ENCODE assay signal across 24 mouse cellular contexts in the genomic region with DNA sequence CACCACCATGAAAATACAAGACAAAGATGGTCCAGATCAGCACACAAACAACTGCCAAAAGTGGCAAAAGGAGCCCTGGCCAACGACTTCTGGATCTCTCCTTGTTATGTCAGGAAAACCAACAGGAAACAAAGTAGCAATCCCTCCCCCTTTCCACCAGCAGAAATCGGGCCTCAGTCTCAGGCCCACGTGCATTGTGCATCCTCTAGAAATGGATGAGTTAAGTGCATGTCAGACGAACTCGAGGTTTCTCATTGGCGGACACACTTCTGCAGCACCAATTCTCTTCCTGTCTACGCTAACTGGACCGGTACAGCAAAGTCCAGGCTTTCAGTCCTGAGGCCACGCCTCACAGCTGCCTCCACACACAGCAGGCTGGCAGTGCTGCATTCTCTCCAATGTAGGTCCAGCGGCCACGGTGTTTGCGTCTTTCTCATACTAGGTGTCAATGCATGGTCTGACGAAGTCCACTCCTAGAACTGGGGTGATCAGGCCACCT. TPM values are rescaled to one million over a fixed set of nuclear protein-coding genes. Genes with fewer than 3 reads are reported as not detected.
DNase-seq lines count a peak whose midpoint lies in the region; ATAC-seq and TF ChIP-seq lines count a peak whose summit lies in the region.
"Had no signal": no experiment of that assay in that cellular context is flagged by ENCODE, and none has a peak within 500 bp of the region (broad histone marks: within the 10 kb centered on the region; RNA-seq: fewer than 3 reads in every experiment).

No protein-coding gene starts in this region.

- ATAC-seq in hindbrain, embryonic 15.5 days (ENCODE audit: low FRiP score, low read depth): no peak
- no peak for ATAC-seq in liver, embryonic 12.5 days
- ATAC-seq in liver, postnatal 0 days: no peak
- ATAC-seq: forebrain, embryonic 13.5 days; Patski had no signal

- H3K4me3 ChIP-seq in heart, embryonic 10.5 days: no peak overlapping the region
- H3K4me3 ChIP-seq in hindbrain, embryonic 15.5 days: no peak overlapping the region
- H3K4me3 ChIP-seq in hindbrain, embryonic 10.5 days: no peak overlapping the region
- no peak overlapping the region for H3K4me3 ChIP-seq in liver, embryonic 12.5 days
- H3K4me3 ChIP-seq in liver, postnatal 0 days (ENCODE audit: low read depth, low read length): no peak overlapping the region
- H3K4me3 ChIP-seq: forebrain, embryonic 13.5 days; midbrain, embryonic 10.5 days; neural tube, embryonic 15.5 days had no signal

- H3K27me3 ChIP-seq in heart, embryonic 10.5 days (ENCODE audit: insufficient read depth, poor library complexity, severe bottlenecking): no peaks in the 10 kb centered on the region
- no peaks in the 10 kb centered on the region for H3K27me3 ChIP-seq in hindbrain, embryonic 15.5 days
- H3K27me3 ChIP-seq in hindbrain, embryonic 10.5 days (ENCODE audit: insufficient read depth, poor library complexity, severe bottlenecking): no peaks in the 10 kb centered on the region
- no peaks in the 10 kb centered on the region for H3K27me3 ChIP-seq in liver, embryonic 12.5 days (replicated peaks)
- H3K27me3 ChIP-seq in liver, postnatal 0 days (ENCODE audit: insufficient read depth, low read length): no peaks in the 10 kb centered on the region
- H3K27me3 ChIP-seq: CH12.LX; forebrain, embryonic 13.5 days; neural tube, embryonic 15.5 days; Patski had no signal

- peaks cover 71% of the 10 kb centered on the region for H3K36me3 ChIP-seq in heart, embryonic 10.5 days
- H3K36me3 ChIP-seq in hindbrain, embryonic 15.5 days: peaks cover 36% of the 10 kb centered on the region
- peaks cover 74% of the 10 kb centered on the region for H3K36me3 ChIP-seq in hindbrain, embryonic 10.5 days
- H3K36me3 ChIP-seq in liver, embryonic 12.5 days: peaks cover 53% of the 10 kb centered on the region
- H3K36me3 ChIP-seq in liver, postnatal 0 days (replicated peaks; ENCODE audit: insufficient read depth, low read length): peaks cover 18% of the 10 kb centered on the region

- TF ChIP-seq EP300 in liver, postnatal 0 days (IDR thresholded peaks at IDR 0.05; ENCODE audit: low read depth): no peak

- H3K9ac ChIP-seq in hindbrain, embryonic 15.5 days: no peak overlapping the region
- no peak overlapping the region for H3K9ac ChIP-seq in liver, embryonic 12.5 days
- no peak overlapping the region for H3K9ac ChIP-seq in liver, postnatal 0 days (replicated peaks)
- H3K9ac ChIP-seq: forebrain, embryonic 13.5 days; hindbrain, embryonic 14.5 days; neural tube, embryonic 15.5 days had no signal

- no peak for DNase-seq in heart, embryonic 10.5 days (ENCODE audit: low spot score)
- DNase-seq in heart, postnatal 4 days: no peak
- DNase-seq in hindbrain, embryonic 10.5 days (ENCODE audit: low spot score): no peak
- DNase-seq in liver, postnatal 0 days: no peak
- DNase-seq in thymus, postnatal 36 days: no peak
- DNase-seq: adrenal gland, postnatal 36 days; B cell, adult 2 months; cerebellum, adult 9-10 months; kidney, adult 18-20 months; kidney, postnatal 10 days; left cerebral cortex, postnatal 4 days; lung, adult 18-20 months; lung, postnatal 10 days; right cerebral cortex, adult 18-20 months; right cerebral cortex, postnatal 4 days had no signal

- peaks cover 57% of the 10 kb centered on the region for H3K4me1 ChIP-seq in heart, embryonic 10.5 days
- H3K4me1 ChIP-seq in hindbrain, embryonic 15.5 days (replicated peaks): peaks cover 18% of the 10 kb centered on the region
- H3K4me1 ChIP-seq in hindbrain, embryonic 10.5 days (replicated peaks): peaks cover 33% of the 10 kb centered on the region
- peaks cover 58% of the 10 kb centered on the region for H3K4me1 ChIP-seq in liver, embryonic 12.5 days
- peaks cover 21% of the 10 kb centered on the region for H3K4me1 ChIP-seq in liver, postnatal 0 days (ENCODE audit: insufficient read depth)

- 86% methylated on average over 13 of the region's 13 CpGs for whole genome bisulfite sequencing in heart, embryonic 10.5 days
- WGBS in hindbrain, embryonic 15.5 days: 84% methylated on average over 13 of the region's 13 CpGs
- WGBS in hindbrain, embryonic 10.5 days: 91% methylated on average over 13 of the region's 13 CpGs
- WGBS in liver, embryonic 12.5 days (ENCODE audit: insufficient replicate concordance): 73% methylated on average over 13 of the region's 13 CpGs
- WGBS in liver, postnatal 0 days (ENCODE audit: insufficient replicate concordance): 78% methylated on average over 13 of the region's 13 CpGs

- no peaks in the 10 kb centered on the region for H3K9me3 ChIP-seq in heart, embryonic 10.5 days
- H3K9me3 ChIP-seq in hindbrain, embryonic 15.5 days: no peaks in the 10 kb centered on the region
- no peaks in the 10 kb centered on the region for H3K9me3 ChIP-seq in hindbrain, embryonic 10.5 days
- no peaks in the 10 kb centered on the region for H3K9me3 ChIP-seq in liver, embryonic 12.5 days (replicated peaks)
- H3K9me3 ChIP-seq in liver, postnatal 0 days (ENCODE audit: low read length): no peaks in the 10 kb centered on the region
- H3K9me3 ChIP-seq: forebrain, embryonic 13.5 days; G1E; midbrain, embryonic 10.5 days; neural tube, embryonic 15.5 days had no signal

- no peak for TF ChIP-seq CTCF in liver, postnatal 0 days (IDR thresholded peaks at IDR 0.05; ENCODE audit: low read depth)

- H3K27ac ChIP-seq in heart, embryonic 10.5 days: peak overlapping the region; percentile 98; the same call in 1 of the 2 replicates
- 0 out of 2 replicates have a peak overlapping the region, but pooled peaks have one; percentile 2 for H3K27ac ChIP-seq in hindbrain, embryonic 15.5 days (replicated peaks)
- H3K27ac ChIP-seq in hindbrain, embryonic 10.5 days: no peak overlapping the region
- 0 out of 2 replicates have a peak overlapping the region, but pooled peaks have one; percentile 94 for H3K27ac ChIP-seq in liver, embryonic 12.5 days
- H3K27ac ChIP-seq in liver, postnatal 0 days (ENCODE audit: low read depth): no peak overlapping the region
- H3K27ac ChIP-seq: forebrain, embryonic 13.5 days; hindbrain, embryonic 14.5 days; midbrain, embryonic 10.5 days had no signal

- no peak overlapping the region for H3K4me2 ChIP-seq in hindbrain, embryonic 15.5 days
- H3K4me2 ChIP-seq in liver, embryonic 12.5 days: no peak overlapping the region
- no peak overlapping the region for H3K4me2 ChIP-seq in liver, postnatal 0 days (ENCODE audit: low read depth, low read length)
- H3K4me2 ChIP-seq: forebrain, embryonic 13.5 days; hindbrain, embryonic 14.5 days; neural tube, embryonic 15.5 days had no signal

RNA-seq across cellular contexts. Expression of a gene that starts 1.6 kb away (rescaled TPM):
- polyA plus RNA-seq in heart, embryonic 10.5 days (2016; fragmentation: Nextera tagmentation; extraction: Ambion mirVana): 17.5 and 19.7 TPM in 2 replicates
- total RNA-seq in heart, postnatal 4 days (2021): 10 to 100 TPM; 18.2 to 18.3 TPM
- polyA plus RNA-seq in hindbrain, embryonic 15.5 days (2015; fragmentation: Nextera tagmentation; extraction: Ambion mirVana): 18.6 and 19.9 TPM in 2 replicates
- polyA plus RNA-seq in hindbrain, embryonic 10.5 days (2016; fragmentation: Nextera tagmentation; extraction: Ambion mirVana): 23.3 and 28.3 TPM in 2 replicates
- polyA plus RNA-seq in liver, embryonic 12.5 days (2016; fragmentation: Nextera tagmentation; extraction: Ambion mirVana): 22.4 and 24.9 TPM in 2 replicates
- 11.7 and 12.6 TPM in 2 replicates for polyA plus RNA-seq in liver, postnatal 0 days (2015; fragmentation: Nextera tagmentation; extraction: Ambion mirVana)

RNA-seq across cellular contexts. Expression of a gene that starts 28.6 kb away (rescaled TPM):
- 25.9 and 33.1 TPM in 2 replicates for polyA plus RNA-seq in heart, embryonic 10.5 days (2016; fragmentation: Nextera tagmentation; extraction: Ambion mirVana)
- total RNA-seq in heart, postnatal 4 days (2021): 10 to 100 TPM; 81.7 to 83.6 TPM
- 45.1 and 46.9 TPM in 2 replicates for polyA plus RNA-seq in hindbrain, embryonic 15.5 days (2015; fragmentation: Nextera tagmentation; extraction: Ambion mirVana)
- 32.5 and 40.3 TPM in 2 replicates for polyA plus RNA-seq in hindbrain, embryonic 10.5 days (2016; fragmentation: Nextera tagmentation; extraction: Ambion mirVana)
- polyA plus RNA-seq in liver, embryonic 12.5 days (2016; fragmentation: Nextera tagmentation; extraction: Ambion mirVana): 10.7 and 11.1 TPM in 2 replicates
- 5.3 and 6.4 TPM in 2 replicates for polyA plus RNA-seq in liver, postnatal 0 days (2015; fragmentation: Nextera tagmentation; extraction: Ambion mirVana)

RNA-seq across cellular contexts. Expression of a gene that starts 33.1 kb away (rescaled TPM):
- 224 and 232 TPM in 2 replicates for polyA plus RNA-seq in heart, embryonic 10.5 days (2016; fragmentation: Nextera tagmentation; extraction: Ambion mirVana)
- 100 to 1,000 TPM in 1 of 2 experiments, 10 to 100 TPM in 1; 87.0 to 104 TPM for total RNA-seq in heart, postnatal 4 days (2021)
- 172 and 184 TPM in 2 replicates for polyA plus RNA-seq in hindbrain, embryonic 15.5 days (2015; fragmentation: Nextera tagmentation; extraction: Ambion mirVana)
- 250 and 263 TPM in 2 replicates for polyA plus RNA-seq in hindbrain, embryonic 10.5 days (2016; fragmentation: Nextera tagmentation; extraction: Ambion mirVana)
- 178 and 187 TPM in 2 replicates for polyA plus RNA-seq in liver, embryonic 12.5 days (2016; fragmentation: Nextera tagmentation; extraction: Ambion mirVana)
- polyA plus RNA-seq in liver, postnatal 0 days (2015; fragmentation: Nextera tagmentation; extraction: Ambion mirVana): 88.5 and 91.7 TPM in 2 replicates

RNA-seq across cellular contexts. Expression of a gene that starts 41.2 kb away (rescaled TPM):
- polyA plus RNA-seq in heart, embryonic 10.5 days (2016; fragmentation: Nextera tagmentation; extraction: Ambion mirVana): 18.4 and 19.5 TPM in 2 replicates
- 10 to 100 TPM; 11.4 to 11.8 TPM for total RNA-seq in heart, postnatal 4 days (2021)
- polyA plus RNA-seq in hindbrain, embryonic 15.5 days (2015; fragmentation: Nextera tagmentation; extraction: Ambion mirVana): 29.8 and 30.4 TPM in 2 replicates
- polyA plus RNA-seq in hindbrain, embryonic 10.5 days (2016; fragmentation: Nextera tagmentation; extraction: Ambion mirVana): 20.1 and 20.7 TPM in 2 replicates
- 10.2 and 11.5 TPM in 2 replicates for polyA plus RNA-seq in liver, embryonic 12.5 days (2016; fragmentation: Nextera tagmentation; extraction: Ambion mirVana)
- 4.4 and 5.1 TPM in 2 replicates for polyA plus RNA-seq in liver, postnatal 0 days (2015; fragmentation: Nextera tagmentation; extraction: Ambion mirVana)

RNA-seq across cellular contexts. Expression of a gene that starts 57.9 kb away (rescaled TPM):
- 60.6 and 65.3 TPM in 2 replicates for polyA plus RNA-seq in heart, embryonic 10.5 days (2016; fragmentation: Nextera tagmentation; extraction: Ambion mirVana)
- 10 to 100 TPM; 58.3 to 65.2 TPM for total RNA-seq in heart, postnatal 4 days (2021)
- 161 and 183 TPM in 2 replicates for polyA plus RNA-seq in hindbrain, embryonic 15.5 days (2015; fragmentation: Nextera tagmentation; extraction: Ambion mirVana)
- polyA plus RNA-seq in hindbrain, embryonic 10.5 days (2016; fragmentation: Nextera tagmentation; extraction: Ambion mirVana): 38.2 and 48.8 TPM in 2 replicates
- 13.2 and 15.6 TPM in 2 replicates for polyA plus RNA-seq in liver, embryonic 12.5 days (2016; fragmentation: Nextera tagmentation; extraction: Ambion mirVana)
- 6.6 and 7.2 TPM in 2 replicates for polyA plus RNA-seq in liver, postnatal 0 days (2015; fragmentation: Nextera tagmentation; extraction: Ambion mirVana)

Comparison
In these comparisons a context has a peak if more than half of its experiments do, and no peak if none do; other contexts are left out.
1. H3K27ac ChIP-seq: peak in heart, embryonic 10.5 days (single experiment), hindbrain, embryonic 15.5 days (single experiment) and liver, embryonic 12.5 days (single experiment); none in hindbrain, embryonic 10.5 days (single experiment) and liver, postnatal 0 days (single experiment).